Mouse (Mus musculus) C2C12 (cell line): Measurements from ENCODE around the gene Ifitm10.

Experiments used
- CEBPB ChIP-seq: IDR thresholded peaks from one replicate; pipeline ENCODE4 v1.6.1; 2011; ENCODE audit warnings: low read depth, mild to moderate bottlenecking, control low read depth, moderate library complexity
- CTCF ChIP-seq: IDR thresholded peaks from one replicate; pipeline ENCODE4 v1.5.1; 2011; ENCODE audit not compliant: control insufficient read depth, insufficient read depth, insufficient read length
- MAX ChIP-seq: IDR thresholded peaks from one replicate; pipeline ENCODE4 v1.6.1; 2011; ENCODE audit warnings: mild to moderate bottlenecking, control low read depth
- MYOG ChIP-seq: IDR thresholded peaks from one replicate; pipeline ENCODE4 v1.6.1; 2011; ENCODE audit not compliant: control insufficient read depth, insufficient read length; ENCODE audit errors: extremely low read depth
- USF1 ChIP-seq: IDR thresholded peaks from one replicate; pipeline ENCODE4 v1.6.1; 2011; ENCODE audit warnings: low read depth, mild to moderate bottlenecking, control low read depth, moderate library complexity

DNA sequence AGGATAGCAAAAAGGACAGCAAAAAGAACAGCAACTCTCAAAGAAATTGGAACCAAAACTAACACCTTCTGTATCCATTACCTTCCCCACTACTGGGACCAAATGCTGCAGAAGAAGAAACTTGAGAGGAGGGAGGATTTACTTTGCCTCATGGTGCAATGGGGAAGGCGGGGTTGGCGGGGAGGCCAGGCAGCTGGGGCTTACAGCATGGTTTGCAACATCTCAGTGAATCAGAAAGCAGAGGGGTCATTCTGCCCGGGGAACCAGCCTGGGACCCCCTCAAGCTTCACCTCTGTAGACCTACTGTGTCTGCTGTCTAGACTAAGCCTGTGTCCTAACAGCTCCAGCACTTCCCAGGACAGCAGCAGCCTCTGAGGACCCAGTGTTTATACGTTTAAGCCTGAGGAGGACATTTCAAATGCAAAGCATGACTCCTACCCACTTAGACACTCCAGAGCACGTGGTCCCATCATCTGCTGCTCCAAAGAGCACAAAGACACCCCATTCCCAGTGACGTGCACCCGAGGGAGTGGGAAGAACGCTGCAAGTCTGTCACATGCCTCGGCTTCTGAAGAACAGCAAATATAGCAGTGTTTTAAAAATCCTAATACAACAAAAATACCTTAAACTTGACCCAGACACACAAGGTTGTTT is 24.1 kb downstream of the Ifitm10 start:
- TF ChIP-seq CTCF (no peak), USF1 (no peak), CEBPB (no peak), MAX (no peak), MYOG (no peak)
